Mouse (Mus musculus) heart, postnatal 0 days (tissue): ENCODE results near the gene Pnpla1.

Source experiments
- CTCF ChIP-seq: IDR thresholded peaks from 2 replicates; pipeline ENCODE4 v1.5.1; 2016; ENCODE audit warnings: antibody characterized with exemption, control low read depth, low read depth
- EP300 ChIP-seq: IDR thresholded peaks from 2 replicates; pipeline ENCODE4 v1.6.1; 2016; ENCODE audit warnings: antibody characterized with exemption, low read depth

- TF ChIP-seq CTCF (no peak), EP300 (no peak)
Observed at GRCm38 (mm10) chr17:28936133-28936532, 77.9 kb downstream of the Pnpla1 start.
